Mouse (Mus musculus) granulocyte monocyte progenitor cell, adult 5-6 weeks (primary cell): ENCODE measurements around the gene 2310061I04Rik. TPM values are rescaled to one million over a fixed set of nuclear protein-coding genes. Genes with fewer than 3 reads are reported as not detected.

Source experiments
- ATAC-seq: replicated peaks from 2 replicates; pipeline ENCODE4 v1.8.0; 2016; ENCODE audit warnings: mild to moderate bottlenecking, moderate TSS enrichment, inconsistent platforms; ENCODE audit not compliant: poor library complexity, severe bottlenecking
- total RNA-seq, 2 experiments: library from RNA; stranded (forward) in 1 of 2; stranded (reverse) in 1 of 2; fragments of 200-712, 200-1000 nt in 1 of 2; fragments of >200 nt in 1 of 2; fragmentation: Nextera tagmentation in 1 of 2; gene quantifications; 2 replicates each; pipeline ENCODE4 v1.2.3; 2014 to 2017

The 2310061I04Rik gene
- total RNA-seq (2014; fragmentation: Nextera tagmentation) (97.8 and 112 TPM in 2 replicates), total RNA-seq (2017) (6.2 and 8.4 TPM in 2 replicates)

GRCm38 (mm10) chr17:35896781-35897643 lies at the start of gene 2310061I04Rik:
Gene 2310061I04Rik (minus strand): TSS chr17:35897431.
- peak; percentile 57 for ATAC-seq

GRCm38 (mm10) chr17:35939941-35940340 lies 42.7 kb upstream of the 2310061I04Rik start:
- no peak for ATAC-seq

- ATAC-seq, result no peak
Observed at GRCm38 (mm10) chr17:35939108-35939507, 41.9 kb upstream of the 2310061I04Rik start.

GRCm38 (mm10) chr17:35937700-35938348 lies 40.6 kb upstream of the 2310061I04Rik start:
- peak; percentile 93 for ATAC-seq

- ATAC-seq, result peak; percentile 74
Observed at GRCm38 (mm10) chr17:35935763-35936162, 38.5 kb upstream of the 2310061I04Rik start.

DNA sequence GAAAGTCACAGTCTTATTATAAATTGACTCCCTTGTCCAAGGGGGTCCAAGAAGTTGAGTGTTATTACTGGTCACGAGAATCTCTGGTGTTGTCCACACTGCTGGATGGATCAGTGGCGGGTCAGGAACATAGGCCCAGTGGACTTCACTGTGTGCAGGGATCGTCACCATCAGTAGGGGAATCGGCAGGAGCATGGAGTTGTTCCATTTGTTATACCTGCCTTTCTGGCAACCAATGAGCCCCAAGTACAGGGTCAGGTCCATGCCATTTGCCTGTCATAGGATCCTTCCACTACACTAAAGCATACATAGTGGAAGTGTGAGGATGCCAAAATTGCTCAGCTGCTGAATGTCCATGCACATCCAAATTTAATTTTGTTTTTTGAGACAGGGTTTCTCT lies 35.4 kb upstream of the 2310061I04Rik start:
- no peak for ATAC-seq

DNA sequence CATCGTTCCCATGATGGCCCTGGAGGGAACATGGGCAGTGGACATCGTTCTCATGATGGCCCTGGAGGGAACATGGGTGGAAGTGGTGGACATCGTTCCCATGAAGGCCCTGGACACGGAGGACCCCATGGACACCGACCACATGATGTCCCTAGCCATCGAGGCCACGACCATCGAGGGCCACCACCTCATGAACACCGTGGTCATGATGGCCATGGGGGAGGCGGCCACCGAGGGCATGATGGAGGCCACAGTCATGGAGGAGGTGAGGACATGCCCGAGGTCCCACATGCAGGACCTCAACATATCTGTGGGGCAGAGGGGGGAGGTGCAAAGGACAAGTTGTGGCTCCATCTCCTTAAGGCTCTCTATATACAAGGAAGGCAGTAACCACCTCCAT lies 33.4 kb upstream of the 2310061I04Rik start:
- no peak for ATAC-seq

DNA sequence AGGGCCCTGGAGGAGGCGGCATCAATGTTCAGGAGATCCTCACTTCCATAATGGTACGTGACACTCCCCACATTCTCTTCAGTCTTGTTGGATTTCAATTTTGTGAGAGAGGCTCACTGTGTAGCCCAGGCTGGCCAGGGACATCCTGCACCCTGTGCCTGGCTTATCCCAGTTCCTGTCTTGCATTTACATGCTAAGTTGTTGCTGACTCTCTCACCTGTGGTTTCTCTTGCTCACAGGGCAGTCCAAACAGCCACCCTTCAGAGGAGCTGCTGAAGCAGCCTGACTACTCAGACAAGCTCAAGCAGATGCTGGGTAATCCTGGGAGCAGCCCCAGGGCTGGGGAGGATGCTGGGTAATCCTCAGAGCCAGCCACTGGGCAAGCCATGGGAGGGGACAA lies 32.3 kb upstream of the 2310061I04Rik start:
- no peak for ATAC-seq

DNA sequence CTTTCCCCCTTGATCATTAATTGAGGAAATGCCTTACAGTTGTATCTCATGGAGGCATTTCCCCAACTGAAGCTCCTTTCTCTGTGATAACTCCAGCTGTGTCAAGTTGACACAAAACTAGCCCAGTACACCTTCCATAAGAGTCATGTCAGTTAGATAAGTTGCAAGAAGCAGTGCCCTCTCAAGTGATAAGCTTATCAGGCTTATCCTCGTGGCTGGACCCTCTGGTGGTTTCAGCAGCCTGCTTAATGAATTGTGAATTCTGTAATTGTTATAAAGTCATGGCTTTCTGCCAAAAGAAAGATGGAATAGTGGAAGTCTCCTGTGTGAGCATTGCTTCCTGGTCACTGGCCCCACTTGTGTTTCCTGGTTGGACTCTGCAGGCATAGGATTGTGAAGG lies 30.2 kb upstream of the 2310061I04Rik start:
- no peak for ATAC-seq

DNA sequence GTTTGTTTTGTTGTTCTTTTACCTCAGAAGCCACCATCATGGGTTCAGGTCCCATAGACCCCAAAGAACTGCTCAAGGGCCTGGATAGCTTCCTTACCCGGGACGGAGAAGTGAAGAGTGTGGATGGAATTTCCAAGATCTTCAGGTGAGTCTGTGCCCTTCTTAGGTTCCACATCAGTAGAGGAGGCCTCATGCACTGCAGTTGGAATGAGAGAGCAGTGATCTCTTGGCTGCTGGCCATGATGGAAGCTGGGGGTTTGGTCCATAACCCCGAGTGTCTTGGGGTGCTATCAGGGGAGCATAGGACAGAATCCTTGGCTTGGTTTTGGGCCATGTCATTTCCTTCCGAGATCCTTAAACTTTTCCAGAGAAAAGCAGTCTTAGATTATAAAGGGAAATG lies 26.1 kb upstream of the 2310061I04Rik start:
- no peak for ATAC-seq

DNA sequence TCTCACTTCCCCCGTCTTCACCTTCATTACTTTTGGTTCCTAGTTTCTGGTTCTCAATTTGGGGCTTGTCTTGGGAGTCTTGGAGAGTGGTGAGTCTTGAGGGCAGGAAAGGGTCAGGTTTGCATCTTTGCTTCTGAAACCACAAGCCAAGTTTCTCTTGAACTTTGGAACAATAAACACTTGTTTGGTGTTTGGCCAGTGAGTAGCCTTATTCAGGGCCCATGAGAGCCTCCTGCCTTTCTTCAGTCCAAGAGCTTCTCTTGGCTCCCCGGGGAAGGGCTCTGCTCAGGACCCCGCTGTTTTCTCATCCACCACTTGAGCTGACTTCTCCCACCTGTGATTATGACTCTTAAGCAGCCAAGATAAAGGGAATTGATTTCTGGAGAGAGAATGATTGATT lies 25.3 kb upstream of the 2310061I04Rik start:
- peak; percentile 44 for ATAC-seq

DNA sequence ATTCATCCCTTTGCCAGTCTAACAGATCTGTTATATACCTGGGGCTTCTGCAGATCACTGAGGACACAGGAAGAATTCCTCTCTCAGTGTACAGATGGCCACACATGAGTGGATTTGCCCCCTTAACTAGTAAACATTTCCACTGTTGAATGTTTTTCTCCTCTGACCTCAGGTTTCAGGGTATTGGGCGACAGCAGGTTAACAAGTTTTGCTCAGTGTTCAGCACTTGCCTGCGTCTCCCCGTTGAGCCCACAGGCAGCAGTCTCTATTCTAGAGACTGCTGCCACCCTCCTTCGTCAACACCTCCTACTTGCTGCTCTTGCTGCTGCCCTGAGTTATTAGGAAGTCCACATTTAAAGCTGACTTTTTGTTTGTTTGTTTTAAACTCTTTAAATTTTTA lies 24.5 kb upstream of the 2310061I04Rik start:
- ATAC-seq, result no peak

DNA sequence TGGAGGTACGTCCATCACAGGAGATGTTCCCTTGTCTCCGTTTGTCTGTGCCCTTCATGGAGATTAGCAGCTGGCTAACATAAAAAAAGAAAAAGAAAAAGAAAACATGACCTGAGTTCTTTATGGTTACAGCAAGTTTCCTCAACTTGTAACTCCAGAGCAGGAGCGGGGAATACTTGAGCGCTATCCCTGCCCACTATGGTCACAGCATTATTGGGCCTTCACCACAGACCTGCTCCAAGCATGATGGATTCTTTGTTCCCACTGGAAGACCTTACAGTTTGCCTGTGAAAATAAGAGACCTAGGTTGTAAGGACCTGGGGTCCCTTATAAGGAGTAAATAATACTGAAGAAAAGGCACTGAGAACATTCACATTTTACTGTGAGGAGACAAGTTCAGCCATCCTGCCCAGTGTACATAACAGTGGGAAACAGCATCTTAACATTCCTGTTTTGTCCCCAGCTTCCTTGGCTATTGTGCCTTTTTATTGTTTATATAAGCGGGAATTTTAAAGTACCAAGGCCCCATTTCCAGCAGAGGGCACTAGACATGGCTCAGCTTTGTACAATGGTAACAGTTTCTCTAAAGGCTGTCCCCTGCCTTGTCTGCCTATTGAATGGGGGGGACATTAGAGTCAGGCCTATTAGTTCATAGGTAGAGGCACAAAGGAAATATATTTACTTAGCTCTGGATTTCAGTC lies 23.8 kb upstream of the 2310061I04Rik start:
- ATAC-seq, result no peak

DNA sequence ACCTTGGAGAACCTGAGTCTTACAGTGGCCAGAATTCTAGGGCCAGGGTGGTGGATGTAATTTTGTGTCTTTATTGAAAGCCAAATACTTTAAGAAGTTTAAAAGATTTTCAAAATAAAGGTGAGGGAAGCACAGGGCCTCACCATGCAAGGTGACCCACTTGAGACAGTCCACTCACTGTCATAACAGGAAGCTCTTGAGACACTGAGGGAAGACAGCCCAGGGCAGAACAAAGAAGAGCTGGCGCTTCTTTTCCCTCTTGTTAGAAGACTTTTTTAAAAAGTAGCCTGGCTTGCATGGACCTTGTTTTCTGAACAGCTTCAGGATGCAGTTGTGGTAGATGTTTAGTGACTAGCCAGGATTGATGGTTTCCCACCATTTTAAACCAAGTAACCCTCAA lies 23.2 kb upstream of the 2310061I04Rik start:
- ATAC-seq, result no peak

DNA sequence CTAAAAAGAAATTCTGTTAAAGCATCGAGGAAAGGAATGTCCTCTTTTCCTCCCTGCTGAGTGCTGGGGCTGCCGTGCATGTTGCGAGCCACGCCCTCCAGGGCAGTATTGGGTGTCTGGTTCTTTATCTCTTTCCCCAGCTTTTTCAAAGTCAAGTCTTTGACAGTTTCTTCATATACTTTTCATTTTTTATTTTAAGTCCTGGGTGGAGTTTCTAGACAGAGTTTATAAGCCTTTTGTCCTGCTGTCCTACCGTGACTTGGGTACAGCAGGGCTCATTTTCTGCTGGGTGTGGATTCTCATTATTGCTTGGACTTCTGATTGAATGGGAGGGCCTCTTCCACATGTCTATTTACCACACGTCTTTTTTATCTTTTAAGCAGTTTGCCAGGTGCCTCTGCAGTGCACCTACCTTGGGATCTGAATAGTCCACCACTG lies 22.7 kb upstream of the 2310061I04Rik start:
- ATAC-seq, result no peak

GRCm38 (mm10) chr17:35919060-35919715 lies 22.0 kb upstream of the 2310061I04Rik start:
- ATAC-seq, result peak; percentile 38

DNA sequence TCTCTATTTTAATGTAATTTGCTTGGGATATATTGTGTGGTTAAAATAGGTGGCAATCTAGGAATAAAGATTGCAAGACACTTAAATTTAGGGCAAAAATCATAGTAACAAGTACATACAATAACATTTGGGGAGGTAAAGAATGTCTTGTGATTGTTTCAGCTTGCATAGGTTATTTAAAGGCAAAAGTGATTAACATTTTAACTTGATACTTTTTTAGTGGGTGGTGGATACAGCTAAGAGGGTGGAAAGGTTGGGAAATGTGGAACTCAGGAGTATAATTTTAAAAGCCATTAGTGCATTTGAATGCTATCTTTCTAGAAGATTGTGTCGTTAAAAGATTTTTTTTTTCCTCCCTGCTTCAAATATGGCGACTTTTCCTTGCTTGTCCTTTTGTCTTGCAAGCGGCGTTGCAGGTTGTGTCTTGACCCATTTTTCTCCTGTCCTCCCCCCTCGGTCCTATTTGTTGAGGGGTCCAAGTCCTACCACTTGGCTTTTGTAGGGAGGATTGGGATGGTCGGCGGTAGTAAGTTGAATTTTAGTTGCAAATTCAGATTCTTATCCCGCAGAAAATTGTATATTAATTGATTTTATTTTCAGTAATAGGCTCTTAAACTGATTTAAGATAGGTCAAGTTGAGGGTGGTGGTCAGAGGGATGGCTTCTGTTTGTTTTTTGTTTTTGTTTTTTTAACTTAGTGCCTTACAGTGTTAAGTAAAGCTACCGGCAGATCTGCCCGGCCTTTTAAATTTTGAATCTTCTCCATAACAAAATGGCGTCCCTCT lies 21.2 kb upstream of the 2310061I04Rik start:
- ATAC-seq, result no peak

DNA sequence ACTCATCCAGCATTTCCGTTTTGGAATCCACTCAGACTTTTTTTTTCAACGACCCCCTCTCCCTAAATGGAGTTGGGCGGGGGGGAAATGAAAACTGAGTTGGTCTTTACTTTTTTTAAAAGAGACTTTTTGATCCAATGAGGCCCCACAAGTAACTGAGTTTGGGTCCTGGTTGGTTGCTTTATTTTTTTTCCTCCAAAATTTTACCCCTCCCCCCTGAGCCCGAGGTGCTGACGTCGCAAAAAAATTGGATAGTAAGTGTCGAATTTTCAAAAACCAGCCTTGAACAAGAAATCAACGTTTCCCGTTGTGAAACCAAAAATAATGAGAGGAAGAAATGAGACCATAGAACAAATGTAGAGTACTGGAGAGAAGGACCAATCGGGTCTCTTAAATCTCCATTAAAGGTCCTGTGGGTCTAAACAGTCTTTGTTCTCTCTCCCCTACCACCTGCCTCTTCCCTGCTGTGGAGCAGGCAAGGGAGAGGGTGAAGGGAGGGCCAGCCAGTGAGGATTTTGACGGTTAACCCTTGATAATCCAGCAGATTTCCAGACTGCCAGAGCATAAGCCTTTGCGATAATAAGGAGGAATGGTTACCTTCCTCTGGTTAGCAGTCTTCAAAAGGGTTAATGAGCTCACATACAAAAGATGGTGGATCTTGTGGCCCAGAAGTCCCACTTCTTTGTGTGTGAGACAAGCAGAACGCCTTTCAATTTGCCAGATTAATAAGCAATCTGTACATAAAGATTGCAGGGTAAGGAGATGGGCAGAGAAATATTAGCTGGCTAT lies 20.4 kb upstream of the 2310061I04Rik start:
- no peak for ATAC-seq

DNA sequence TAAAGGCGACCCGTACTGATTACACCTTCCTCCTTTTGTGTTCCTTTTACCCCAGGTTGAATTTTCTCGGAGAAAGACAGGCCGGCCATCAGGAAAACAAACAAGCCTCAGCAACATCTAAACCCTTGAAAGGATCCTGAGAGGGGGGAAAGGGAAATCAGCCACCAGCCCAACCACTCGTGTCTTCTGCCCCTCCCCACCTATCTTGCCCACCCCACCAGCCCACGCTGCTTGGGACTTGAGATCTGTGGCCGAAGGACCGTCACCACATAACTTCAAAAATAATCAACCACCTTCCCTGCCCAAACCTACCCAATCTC lies 19.9 kb upstream of the 2310061I04Rik start:
- peak; percentile 2; the same call in 1 of the 2 replicates for ATAC-seq
